Mouse (Mus musculus): ENCODE data around the gene Map6. TPM values are rescaled to one million over a fixed set of nuclear protein-coding genes. Genes with fewer than 3 reads are reported as not detected.

The Map6 gene
- polyA plus RNA-seq, 1 experiment from 2014 or later: 2.8 TPM

- peak within 1 kb of the TSS; percentile 89 for H3K4me2 ChIP-seq
Measured at GRCm38 (mm10) chr7:99381214-99382087, 114.2 kb downstream of the Map6 start, which contains the start of gene Gdpd5. Gdpd5 (plus strand) TSS chr7:99381414.

GRCm38 (mm10) chr7:99382088-99383000 is 115.1 kb downstream of the Map6 start:
- no peaks in the 10 kb centered on the region for H3K36me3 ChIP-seq
- ATAC-seq (replicated peaks; ENCODE audit: insufficient number of reproducible peaks, insufficient read depth, low FRiP score, low read depth): no peak
- H3K27ac ChIP-seq: peak overlapping the region; percentile 94
- no peaks in the 10 kb centered on the region for H3K9me3 ChIP-seq (replicated peaks)
- peak overlapping the region; percentile 87 for H3K9ac ChIP-seq
- peaks cover 70% of the 10 kb centered on the region for H3K4me1 ChIP-seq (replicated peaks)
- 6% methylated on average over 30 of the region's 30 CpGs for WGBS
- no peaks in the 10 kb centered on the region for H3K27me3 ChIP-seq
- H3K4me3 ChIP-seq: peak overlapping the region; percentile 80
- H3K4me2 ChIP-seq: peak overlapping the region; percentile 89

More at GRCm38 (mm10) chr7:99381214-99382087, 114.2 kb downstream of the Map6 start, which contains the start of gene Gdpd5:
- Histone ChIP-seq H3K27me3 (no peaks in the 10 kb centered on the region), H3K9ac (peak within 1 kb of the TSS; percentile 87), H3K4me1 (replicated peaks) (peaks cover 65% of the 10 kb centered on the region), H3K36me3 (no peaks in the 10 kb centered on the region), H3K27ac (peak within 1 kb of the TSS; percentile 94), H3K4me3 (peak within 1 kb of the TSS; percentile 80), H3K9me3 (replicated peaks) (no peaks in the 10 kb centered on the region)
- under 1% methylated on average over 72 of the region's 73 CpGs for WGBS
- peak; percentile 96 for ATAC-seq (replicated peaks; ENCODE audit: insufficient number of reproducible peaks, insufficient read depth, low FRiP score, low read depth)

GRCm38 (mm10) chr7:99383246-99383645 is 116.0 kb downstream of the Map6 start:
- H3K9me3 ChIP-seq (replicated peaks): no peaks in the 10 kb centered on the region
- peaks cover 74% of the 10 kb centered on the region for H3K4me1 ChIP-seq (replicated peaks)
- WGBS: 54% methylated on average over 5 of the region's 5 CpGs
- peak overlapping the region; percentile 94 for H3K27ac ChIP-seq
- H3K4me2 ChIP-seq: peak overlapping the region; percentile 89
- no peak for ATAC-seq (replicated peaks; ENCODE audit: insufficient number of reproducible peaks, insufficient read depth, low FRiP score, low read depth)
- H3K4me3 ChIP-seq: peak overlapping the region; percentile 80
- H3K9ac ChIP-seq: peak overlapping the region; percentile 87
- no peaks in the 10 kb centered on the region for H3K36me3 ChIP-seq
- H3K27me3 ChIP-seq: no peaks in the 10 kb centered on the region

- H3K4me1 ChIP-seq (replicated peaks): peaks cover 75% of the 10 kb centered on the region
- H3K36me3 ChIP-seq: no peaks in the 10 kb centered on the region
- no peaks in the 10 kb centered on the region for H3K9me3 ChIP-seq (replicated peaks)
- ATAC-seq (replicated peaks; ENCODE audit: insufficient number of reproducible peaks, insufficient read depth, low FRiP score, low read depth): 0 out of 2 replicates have a peak, but pooled peaks have one; percentile 11
- peak overlapping the region; percentile 87 for H3K9ac ChIP-seq
- 15% methylated on average over 4 of the region's 4 CpGs for WGBS
- peak overlapping the region; percentile 89 for H3K4me2 ChIP-seq
- H3K4me3 ChIP-seq: peak overlapping the region; percentile 80
- H3K27ac ChIP-seq: peak overlapping the region; percentile 94
- no peaks in the 10 kb centered on the region for H3K27me3 ChIP-seq
Measured at GRCm38 (mm10) chr7:99384101-99384611, 116.9 kb downstream of the Map6 start.

GRCm38 (mm10) chr7:99386030-99386429 is 118.8 kb downstream of the Map6 start:
- Histone ChIP-seq H3K4me1 (replicated peaks) (peaks cover 82% of the 10 kb centered on the region), H3K4me3 (no peak overlapping the region), H3K27ac (no peak overlapping the region), H3K9me3 (replicated peaks) (no peaks in the 10 kb centered on the region), H3K9ac (peak overlapping the region; percentile 22; the same call in 1 of the 2 replicates), H3K4me2 (no peak overlapping the region), H3K36me3 (no peaks in the 10 kb centered on the region), H3K27me3 (no peaks in the 10 kb centered on the region)
- 63% methylated on average over 5 of the region's 5 CpGs for WGBS
- ATAC-seq (replicated peaks; ENCODE audit: insufficient number of reproducible peaks, insufficient read depth, low FRiP score, low read depth): no peak

Other genes starting within 250 kb of the Map6 start
- 15.3 and 16.0 TPM in 2 replicates for gene Uvrag, start 126.3 kb upstream of the Map6 start, polyA plus RNA-seq (2015; fragmentation: Nextera tagmentation; extraction: Ambion mirVana)
- gene Dgat2, start 84.7 kb upstream of the Map6 start, polyA plus RNA-seq (2015; fragmentation: Nextera tagmentation; extraction: Ambion mirVana): 26.9 and 29.5 TPM in 2 replicates
- gene Mogat2, start 28.8 kb upstream of the Map6 start, polyA plus RNA-seq (2015; fragmentation: Nextera tagmentation; extraction: Ambion mirVana): 0.70 and 0.74 TPM in 2 replicates
- gene Serpinh1, start 85.8 kb downstream of the Map6 start, polyA plus RNA-seq (2015; fragmentation: Nextera tagmentation; extraction: Ambion mirVana): 1,031 and 1,221 TPM in 2 replicates
- gene Gdpd5, start 114.0 kb downstream of the Map6 start, polyA plus RNA-seq (2015; fragmentation: Nextera tagmentation; extraction: Ambion mirVana): 20.8 and 26.1 TPM in 2 replicates
- 0.63 and 0.73 TPM in 2 replicates for gene Klhl35, start 198.6 kb downstream of the Map6 start, polyA plus RNA-seq (2015; fragmentation: Nextera tagmentation; extraction: Ambion mirVana)
- gene Rps3, start 216.3 kb downstream of the Map6 start, polyA plus RNA-seq (2015; fragmentation: Nextera tagmentation; extraction: Ambion mirVana): 437 and 490 TPM in 2 replicates

All from heart, embryonic 15.5 days (tissue).